Mouse (Mus musculus): Measurements from ENCODE around the gene Hist1h1d.

- TF ChIP-seq GATA1 (IDR thresholded peaks at IDR 0.05; ENCODE audit: low read depth, low read length): no peak
- TF ChIP-seq SMC3 (IDR thresholded peaks at IDR 0.05; ENCODE audit: low read depth, low read length): no peak
- no peak for TF ChIP-seq ZKSCAN1 (IDR thresholded peaks at IDR 0.05; ENCODE audit: low read depth, low read length)
- no peak for TF ChIP-seq CHD2 (IDR thresholded peaks at IDR 0.05; ENCODE audit: low read length)
- TF ChIP-seq MYB (IDR thresholded peaks at IDR 0.05; ENCODE audit: low read depth, low read length): no peak
- no peak for TF ChIP-seq CTCF (IDR thresholded peaks at IDR 0.05 in 2 of 3, conservative IDR thresholded peaks at IDR 0.05 in 1 of 3; ENCODE audit: control insufficient read depth in 1 of 3, insufficient read depth in 1 of 3, low read depth in 2 of 3, low read length in 3 of 3, poor library complexity in 1 of 3, severe bottlenecking in 1 of 3)
- no peak for TF ChIP-seq POLR2A (IDR thresholded peaks at IDR 0.05; ENCODE audit: control insufficient read depth in 1 of 2, insufficient read depth in 1 of 2, low read depth in 1 of 2, low read length in 2 of 2, poor library complexity in 1 of 2)
- TF ChIP-seq ETS1 (IDR thresholded peaks at IDR 0.05; ENCODE audit: low read depth, low read length): no peak
- no peak for TF ChIP-seq USF2 (IDR thresholded peaks at IDR 0.05; ENCODE audit: borderline replicate concordance in 1 of 2, insufficient read depth in 1 of 2, low read depth in 1 of 2, low read length in 2 of 2)
- no peak for TF ChIP-seq UBTF (IDR thresholded peaks at IDR 0.05; ENCODE audit: borderline replicate concordance, insufficient read depth, low read depth, low read length)
Measured at GRCm38 (mm10) chr13:23552962-23553361, at the start of gene Hist1h1d.
